ENCODE assay signal across 8 mouse cellular contexts in the genomic region with DNA sequence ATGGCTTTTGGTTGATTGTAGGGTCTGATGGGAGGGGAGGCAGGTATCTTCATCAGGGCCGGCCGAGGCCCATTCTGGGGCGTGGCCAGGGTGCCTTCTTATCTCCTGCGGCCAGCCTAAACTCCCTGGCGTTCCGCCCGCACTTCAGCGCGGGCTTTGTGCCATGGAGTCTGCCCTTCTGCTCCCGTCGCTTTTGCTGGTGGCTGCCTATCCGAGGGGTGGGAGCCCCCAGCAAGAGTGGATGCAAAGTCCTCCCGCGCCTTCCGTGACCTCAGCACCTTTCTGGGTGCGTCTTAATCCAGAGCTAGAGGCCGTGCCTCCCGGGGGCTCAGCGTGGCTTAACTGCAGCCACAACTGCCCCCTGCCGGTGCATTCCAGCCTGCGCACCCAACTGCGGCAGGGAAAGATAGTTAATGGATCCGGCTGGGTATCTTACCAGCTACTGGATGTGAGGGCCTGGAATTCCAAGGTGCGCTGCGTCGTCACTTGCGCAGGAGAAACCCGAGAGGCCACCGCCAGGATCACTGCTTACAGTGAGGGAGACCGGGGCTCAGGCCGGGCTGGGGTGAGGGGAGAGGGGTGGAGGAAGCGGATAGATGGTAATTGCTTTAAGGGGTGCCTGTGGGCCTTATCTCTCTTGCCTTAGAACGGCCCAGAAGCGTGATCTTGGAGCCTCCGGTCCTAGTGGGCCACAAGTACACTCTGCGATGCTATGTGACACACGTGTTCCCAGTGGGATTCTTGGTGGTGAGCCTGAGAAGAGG. TPM values are rescaled to one million over a fixed set of nuclear protein-coding genes. Genes with fewer than 3 reads are reported as not detected.
A peak's percentile ranks its signal among the peaks of the same experiment; 100 is the strongest.
DNase-seq lines count a peak whose midpoint lies in the region; ATAC-seq lines count a peak whose summit lies in the region.

Gene Icam4, plus strand, starts transcription at position 83 of the 764 bp plus-strand sequence.

- ATAC-seq in forebrain, embryonic 16.5 days = no peak
- ATAC-seq in hindbrain, embryonic 11.5 days (ENCODE audit: low FRiP score) = no peak

- H3K27ac ChIP-seq in forebrain, embryonic 16.5 days (ENCODE audit: low read length) = no peak within 1 kb of the TSS
- no peak within 1 kb of the TSS for H3K27ac ChIP-seq in hindbrain, embryonic 11.5 days (ENCODE audit: low read depth, low read length)
- H3K27ac ChIP-seq in macrophage = peak within 1 kb of the TSS; percentile 5; the same call in 1 of the 2 replicates

- DNase-seq in NIH3T3 (ENCODE audit: low read depth) (peak; percentile 77), adipocyte (ENCODE audit: low spot score) (no peak)
- DNase-seq in cerebellum, adult 18-20 months = peak; percentile 50 to 58
- peak; percentile 87 for DNase-seq in hindbrain, embryonic 11.5 days (ENCODE audit: low spot score)
- peak; percentile 66 to 72 for DNase-seq in layer of hippocampus, postnatal 36 days
- DNase-seq in right cerebral cortex, postnatal 10 days (ENCODE audit: low spot score in 2 of 2) = peak; percentile 81 to 85

- H3K27me3 ChIP-seq in forebrain, embryonic 16.5 days (replicated peaks; ENCODE audit: control insufficient read depth, insufficient read depth, low read length) = peaks cover 50% of the 10 kb centered on the region
- H3K27me3 ChIP-seq in hindbrain, embryonic 11.5 days (ENCODE audit: control insufficient read depth, insufficient read depth, low read length) = peaks cover 59% of the 10 kb centered on the region

- H3K36me3 ChIP-seq in forebrain, embryonic 16.5 days (ENCODE audit: control insufficient read depth, insufficient read depth) = no peaks in the 10 kb centered on the region
- H3K36me3 ChIP-seq in hindbrain, embryonic 11.5 days (ENCODE audit: control insufficient read depth, insufficient read depth, low read length) = no peaks in the 10 kb centered on the region
- H3K36me3 ChIP-seq in macrophage (ENCODE audit: inconsistent target) = peaks cover 40% of the 10 kb centered on the region

- peak within 1 kb of the TSS; percentile 21 for H3K4me3 ChIP-seq in forebrain, embryonic 16.5 days (replicated peaks; ENCODE audit: low read length)
- peak within 1 kb of the TSS; percentile 23 for H3K4me3 ChIP-seq in hindbrain, embryonic 11.5 days (ENCODE audit: low read depth, low read length)
- peak within 1 kb of the TSS; percentile 56; the same call in 1 of the 2 replicates for H3K4me3 ChIP-seq in macrophage (ENCODE audit: inconsistent target)

- no peaks in the 10 kb centered on the region for H3K79me2 ChIP-seq in macrophage (ENCODE audit: inconsistent target)

- H3K4me1 ChIP-seq in forebrain, embryonic 16.5 days (replicated peaks; ENCODE audit: control insufficient read depth, insufficient read depth, low read length) = peaks cover 37% of the 10 kb centered on the region
- peaks cover 4% of the 10 kb centered on the region; the same call in 1 of the 2 replicates for H3K4me1 ChIP-seq in hindbrain, embryonic 11.5 days (replicated peaks; ENCODE audit: control insufficient read depth, insufficient read depth, low read length)

- H3K9me3 ChIP-seq in forebrain, embryonic 16.5 days (ENCODE audit: control insufficient read depth, low read length) = no peaks in the 10 kb centered on the region
- H3K9me3 ChIP-seq in hindbrain, embryonic 11.5 days (ENCODE audit: control insufficient read depth, low read length) = no peaks in the 10 kb centered on the region

- 3% methylated on average over 37 of the region's 37 CpGs for WGBS in forebrain, embryonic 16.5 days
- whole genome bisulfite sequencing in hindbrain, embryonic 11.5 days = 3% methylated on average over 37 of the region's 37 CpGs
- WGBS in macrophage (ENCODE audit: missing documents) = 7% methylated on average over 36 of the region's 37 CpGs

- H3K9ac ChIP-seq in forebrain, embryonic 16.5 days (replicated peaks; ENCODE audit: low read depth, low read length) = no peak within 1 kb of the TSS
- H3K9ac ChIP-seq in hindbrain, embryonic 11.5 days (ENCODE audit: low read depth, low read length) = peak within 1 kb of the TSS; percentile 32; the same call in 1 of the 2 replicates

- H3K4me2 ChIP-seq in forebrain, embryonic 16.5 days (ENCODE audit: low read length) = peak within 1 kb of the TSS; percentile 41; the same call in 1 of the 2 replicates
- H3K4me2 ChIP-seq in hindbrain, embryonic 11.5 days (replicated peaks; ENCODE audit: low read depth, low read length) = peak within 1 kb of the TSS; percentile 42

RNA-seq across cellular contexts. Expression of gene Icam4, which starts in this region (rescaled TPM):
- not detected in 2 replicates for polyA plus RNA-seq in forebrain, embryonic 16.5 days (2015; fragmentation: Nextera tagmentation; extraction: Ambion mirVana)
- polyA plus RNA-seq in hindbrain, embryonic 11.5 days (2014; fragmentation: Nextera tagmentation; extraction: Ambion mirVana) = 5.4 and 5.7 TPM in 2 replicates
- 1 to 10 TPM in 1 of 2 experiments, under 1 TPM in 1; 0.63 to 1.2 TPM for total RNA-seq in layer of hippocampus, postnatal 36 days (2021)
- 10 to 100 TPM in 15 of 26 experiments, 1 to 10 TPM in 8, under 1 TPM in 2, not detected in 1; 0.90 to 99.5 (median 13.5) TPM for total RNA-seq in macrophage (2018; cell fraction: chromatin; rRNA removed)
- 1 to 10 TPM in 5 of 26 experiments, under 1 TPM in 17, not detected in 4; 0.17 to 1.9 (median 0.36) TPM for total RNA-seq in macrophage (2018; cell fraction: cytosol; rRNA removed)
- total RNA-seq in macrophage (2018; cell fraction: nucleus; rRNA removed) = 10 to 100 TPM in 8 of 26 experiments, 1 to 10 TPM in 14, under 1 TPM in 1, not detected in 3; 0.72 to 41.5 (median 6.8) TPM
- not detected in 3 replicates for polyA plus RNA-seq in macrophage (2018)
